Mouse (Mus musculus): ENCODE measurements around the gene Urod. TPM values are rescaled to one million over a fixed set of nuclear protein-coding genes. Genes with fewer than 3 reads are reported as not detected.

Urod gene
- 40.6 and 40.9 TPM in 2 replicates for polyA plus RNA-seq (2012; rRNA removed)

GRCm38 (mm10) chr4:116993672-116994621, at the start of gene Urod:
Gene Urod, minus strand, starts transcription at chr4:116994413.

GRCm38 (mm10) chr4:117019206-117020134, 25.3 kb upstream of the Urod start, which contains the start of gene Eif2b3:
Gene Eif2b3, plus strand, starts transcription at chr4:117019402.

GRCm38 (mm10) chr4:116995131-116995797, 1.1 kb upstream of the Urod start, which contains the start of gene Hectd3:
Gene Hectd3, plus strand, starts transcription at chr4:116995317.

Other genes with a start within 250 kb of the Urod start
- gene Toe1, start 186.8 kb downstream of the Urod start, polyA plus RNA-seq (2012; rRNA removed): 35.6 and 39.3 TPM in 2 replicates
- 12.8 and 13.0 TPM in 2 replicates for gene Mutyh, start 186.7 kb downstream of the Urod start, polyA plus RNA-seq (2012; rRNA removed)
- 0.38 and 0.84 TPM in 2 replicates for gene Hpdl, start 172.7 kb downstream of the Urod start, polyA plus RNA-seq (2012; rRNA removed)
- gene Zswim5, start 117.0 kb downstream of the Urod start, polyA plus RNA-seq (2012; rRNA removed): 13.5 and 15.7 TPM in 2 replicates
- gene Hectd3, start 904 bp upstream of the Urod start, polyA plus RNA-seq (2012; rRNA removed): 52.1 and 54.9 TPM in 2 replicates
- 27.9 and 28.7 TPM in 2 replicates for gene Eif2b3, start 25.0 kb upstream of the Urod start, polyA plus RNA-seq (2012; rRNA removed)
- gene Ptch2, start 101.7 kb upstream of the Urod start, polyA plus RNA-seq (2012; rRNA removed): 9.1 and 9.6 TPM in 2 replicates
- gene Btbd19, start 131.3 kb upstream of the Urod start, polyA plus RNA-seq (2012; rRNA removed): 6.1 and 7.2 TPM in 2 replicates
- 0.25 and 0.91 TPM in 2 replicates for gene Tctex1d4, start 132.4 kb upstream of the Urod start, polyA plus RNA-seq (2012; rRNA removed)
- gene Plk3, start 139.6 kb upstream of the Urod start, polyA plus RNA-seq (2012; rRNA removed): 20.0 and 21.2 TPM in 2 replicates
- 1,040 and 1,045 TPM in 2 replicates for gene Rps8, start 161.8 kb upstream of the Urod start, polyA plus RNA-seq (2012; rRNA removed)
- 6.9 and 7.0 TPM in 2 replicates for gene Kif2c, start 188.2 kb upstream of the Urod start, polyA plus RNA-seq (2012; rRNA removed)